Mouse (Mus musculus): ENCODE results near the gene Rap1gap2.

- TF ChIP-seq FLI1 (IDR thresholded peaks at IDR 0.05; ENCODE audit: low read length) (no peak), GATA1 (IDR thresholded peaks at IDR 0.05; ENCODE audit: borderline replicate concordance, low read length) (no peak)
Measured at GRCm38 (mm10) chr11:74546933-74547694, 63.6 kb downstream of the Rap1gap2 start.
